Mouse (Mus musculus): ENCODE data around the gene Cinp. TPM values are rescaled to one million over a fixed set of nuclear protein-coding genes. Genes with fewer than 3 reads are reported as not detected.

Cinp gene
- polyA plus RNA-seq, 2 experiments: 42.9 to 68.2 TPM

DNA sequence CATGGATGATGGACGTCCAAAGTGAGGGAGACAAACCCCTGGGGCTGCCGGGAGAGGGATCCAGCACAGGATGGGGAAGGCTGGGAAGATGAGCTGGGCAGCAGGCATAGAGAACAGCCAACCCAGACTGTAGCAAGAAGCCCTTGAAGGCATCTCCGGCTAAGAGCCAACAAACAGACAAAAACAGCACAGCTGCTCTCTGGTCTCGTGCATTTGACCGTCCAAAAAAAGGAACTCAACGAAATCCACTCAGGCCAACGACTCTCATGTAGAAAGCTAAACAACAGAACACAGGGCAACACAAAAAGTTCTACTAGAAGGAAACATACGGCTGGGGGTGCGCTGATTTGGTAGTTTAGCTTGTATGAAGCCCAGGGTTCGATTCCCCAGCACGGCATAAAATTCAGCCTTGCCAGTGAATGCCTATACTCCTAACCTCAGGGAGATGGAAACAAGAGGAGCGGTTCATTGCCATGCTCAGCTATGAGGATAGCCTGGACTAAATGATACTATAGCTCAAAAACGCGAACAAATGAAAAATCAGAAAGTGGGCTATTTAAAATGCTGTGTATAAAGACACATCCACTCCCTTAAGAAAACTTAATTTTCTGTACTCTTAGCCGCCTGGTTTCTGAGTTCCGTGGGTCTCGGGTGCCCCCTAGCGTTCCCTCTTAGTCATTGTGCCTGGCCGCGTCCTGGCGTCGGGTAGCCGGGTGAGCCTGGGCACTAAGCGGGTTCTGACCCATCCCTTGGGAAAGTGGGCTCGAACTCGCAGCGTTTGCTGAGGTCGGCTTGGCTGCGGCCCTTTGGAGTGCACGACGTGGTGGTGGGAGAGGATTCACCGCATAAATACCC is 45.5 kb downstream of the Cinp start:
- H3K9ac ChIP-seq (replicated peaks): peak overlapping the region; percentile 75
- peak overlapping the region; percentile 62 to 68 for H3K4me3 ChIP-seq (ENCODE audit: insufficient read depth in 1 of 2, low read depth in 2 of 2, low read length in 2 of 2)
- H3K36me3 ChIP-seq (replicated peaks; ENCODE audit: control insufficient read depth, insufficient read depth, low read depth): no peaks in the 10 kb centered on the region
- H3K4me2 ChIP-seq (ENCODE audit: low read depth): peak overlapping the region; percentile 99
- WGBS (ENCODE audit: insufficient replicate concordance): 15% methylated on average over 32 of the region's 32 CpGs
- ATAC-seq (ENCODE audit: insufficient read depth) (peak; percentile 24), DNase-seq (ENCODE audit: low read depth in 3 of 3, low spot score in 3 of 3) (peak; percentile 66 to 73 (median 66))
- H3K9me3 ChIP-seq (ENCODE audit: control insufficient read depth, low read length): no peaks in the 10 kb centered on the region
- TF ChIP-seq CTCF (IDR thresholded peaks at IDR 0.05; ENCODE audit: low read depth) (peak; percentile 98), EP300 (IDR thresholded peaks at IDR 0.05; ENCODE audit: low read depth) (no peak)
- no peak overlapping the region for H3K27ac ChIP-seq
- peaks cover 6% of the 10 kb centered on the region for H3K27me3 ChIP-seq (ENCODE audit: control insufficient read depth, insufficient read depth, low read length)
- H3K4me1 ChIP-seq (replicated peaks; ENCODE audit: control insufficient read depth in 2 of 2, insufficient read depth in 2 of 2, low read length in 1 of 2): peaks cover 7 to 9% of the 10 kb centered on the region in 2 experiments; a peak in 3 of 4 replicates

DNA sequence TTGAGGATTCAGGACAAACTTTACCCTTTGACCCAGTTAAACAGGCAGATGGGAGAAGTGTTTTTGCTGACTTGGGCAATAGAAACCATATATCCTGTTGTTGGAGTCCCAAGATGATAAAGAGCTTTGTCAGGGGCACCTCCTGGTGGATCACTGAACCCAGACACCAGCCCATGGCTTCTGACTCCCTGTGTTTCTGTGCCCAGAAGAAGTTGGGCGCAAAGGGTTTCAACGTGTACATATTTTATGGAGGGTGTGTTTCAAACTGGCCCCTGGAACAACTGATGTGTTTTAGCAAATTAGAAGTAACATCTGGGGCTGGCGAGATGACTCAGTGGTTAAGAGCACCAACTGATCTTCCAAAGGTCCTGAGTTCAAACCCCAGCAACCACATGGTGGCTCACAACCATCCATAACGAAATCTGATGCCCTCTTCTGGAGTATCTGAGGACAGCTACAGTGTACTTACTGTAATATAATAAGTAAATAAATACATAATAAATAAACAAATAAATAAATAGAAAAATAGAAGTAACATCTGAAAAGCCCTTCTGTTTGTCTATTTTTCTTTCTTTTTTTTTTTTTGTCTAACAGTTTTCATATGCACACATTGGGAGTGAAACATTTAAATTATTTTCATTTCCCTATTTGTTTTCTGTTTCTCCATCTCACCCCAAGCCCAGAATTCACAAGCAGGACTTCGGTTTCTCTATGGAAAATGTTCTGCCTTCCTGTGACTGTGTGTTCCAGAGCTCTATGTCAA is 47.0 kb downstream of the Cinp start:
- H3K4me2 ChIP-seq (ENCODE audit: low read depth): peak overlapping the region; percentile 88
- DNase-seq (ENCODE audit: low read depth in 3 of 3, low spot score in 3 of 3) (no peak), ATAC-seq (ENCODE audit: insufficient read depth) (no peak)
- H3K9ac ChIP-seq (replicated peaks): no peak overlapping the region
- 0 out of 2 replicates have a peak, but pooled peaks have one; percentile 15 for TF ChIP-seq CTCF (IDR thresholded peaks at IDR 0.05; ENCODE audit: low read depth)
- TF ChIP-seq EP300 (IDR thresholded peaks at IDR 0.05; ENCODE audit: low read depth): no peak
- H3K4me1 ChIP-seq (replicated peaks; ENCODE audit: control insufficient read depth in 2 of 2, insufficient read depth in 2 of 2, low read length in 1 of 2): peaks cover 7 to 9% of the 10 kb centered on the region in 2 experiments; a peak in 3 of 4 replicates
- H3K27ac ChIP-seq: no peak overlapping the region
- no peaks in the 10 kb centered on the region for H3K36me3 ChIP-seq (replicated peaks; ENCODE audit: control insufficient read depth, insufficient read depth, low read depth)
- no peak overlapping the region for H3K4me3 ChIP-seq (ENCODE audit: insufficient read depth in 1 of 2, low read depth in 2 of 2, low read length in 2 of 2)
- 59% methylated on average over 5 of the region's 5 CpGs for WGBS (ENCODE audit: insufficient replicate concordance)
- H3K9me3 ChIP-seq (ENCODE audit: control insufficient read depth, low read length): no peaks in the 10 kb centered on the region
- peaks cover 6% of the 10 kb centered on the region for H3K27me3 ChIP-seq (ENCODE audit: control insufficient read depth, insufficient read depth, low read length)

DNA sequence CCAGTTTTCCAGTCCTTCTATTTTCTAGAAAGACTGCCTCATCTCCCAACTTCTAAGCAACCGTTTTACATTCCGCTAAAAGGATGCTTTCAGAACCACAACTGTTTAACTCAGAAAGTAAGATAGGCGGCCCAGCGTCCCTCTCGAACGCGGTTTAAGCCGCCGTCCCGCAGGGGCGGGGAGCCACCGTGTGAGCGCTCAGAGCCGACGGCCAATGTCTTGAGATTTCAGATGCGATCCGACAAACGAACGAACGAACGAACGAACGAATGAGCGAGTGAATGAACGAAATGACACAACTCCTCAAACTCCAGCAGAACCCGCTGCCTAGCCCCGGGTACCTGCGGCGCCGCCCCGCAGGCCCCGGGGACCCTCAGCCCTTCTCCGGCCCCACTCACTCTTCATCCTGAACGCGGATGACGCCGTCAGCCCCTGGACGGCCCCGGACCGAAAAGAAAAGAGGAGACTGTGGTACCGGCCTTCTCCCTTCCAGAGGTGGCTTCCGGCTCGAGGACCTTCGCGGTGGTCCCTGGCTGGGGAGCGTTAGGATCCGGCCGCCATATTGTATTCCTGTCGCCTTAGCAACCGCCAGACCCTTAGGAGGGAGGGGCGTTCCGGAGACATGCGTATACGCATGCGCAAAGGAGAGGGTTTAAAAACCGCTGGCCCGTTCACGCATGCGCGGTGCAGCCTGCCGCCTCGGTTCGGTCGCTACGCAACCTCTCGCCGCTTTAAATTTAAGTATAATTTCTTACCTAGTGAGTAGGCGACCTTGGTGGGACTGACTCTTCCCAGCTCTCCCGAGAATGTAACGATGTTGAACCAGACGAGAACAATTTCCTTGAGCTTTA is 48.4 kb downstream of the Cinp start, which contains the start of gene Mok:
TSS of gene Mok (minus strand) at position 592 of the 851 bp plus-strand sequence.
- Histone ChIP-seq H3K4me1 (replicated peaks; ENCODE audit: control insufficient read depth in 2 of 2, insufficient read depth in 2 of 2, low read length in 1 of 2) (peaks cover 2 to 3% of the 10 kb centered on the region in 2 experiments; a peak in 3 of 4 replicates), H3K4me2 (ENCODE audit: low read depth) (peak within 1 kb of the TSS; percentile 88), H3K4me3 (ENCODE audit: insufficient read depth in 1 of 2, low read depth in 2 of 2, low read length in 2 of 2) (peak within 1 kb of the TSS; percentile 74 to 76), H3K9ac (replicated peaks) (peak within 1 kb of the TSS; percentile 62), H3K27ac (no peak within 1 kb of the TSS), H3K9me3 (ENCODE audit: control insufficient read depth, low read length) (no peaks in the 10 kb centered on the region), H3K36me3 (replicated peaks; ENCODE audit: control insufficient read depth, insufficient read depth, low read depth) (no peaks in the 10 kb centered on the region), H3K27me3 (ENCODE audit: control insufficient read depth, insufficient read depth, low read length) (peaks cover 6% of the 10 kb centered on the region)
- TF ChIP-seq EP300 (IDR thresholded peaks at IDR 0.05; ENCODE audit: low read depth): no peak
- TF ChIP-seq CTCF (IDR thresholded peaks at IDR 0.05; ENCODE audit: low read depth): no peak
- ATAC-seq (ENCODE audit: insufficient read depth) (peak; percentile 18), DNase-seq (ENCODE audit: low read depth in 3 of 3, low spot score in 3 of 3) (peak; percentile 76 to 84 (median 82))
- WGBS (ENCODE audit: insufficient replicate concordance): under 1% methylated on average over 71 of the region's 71 CpGs

DNA sequence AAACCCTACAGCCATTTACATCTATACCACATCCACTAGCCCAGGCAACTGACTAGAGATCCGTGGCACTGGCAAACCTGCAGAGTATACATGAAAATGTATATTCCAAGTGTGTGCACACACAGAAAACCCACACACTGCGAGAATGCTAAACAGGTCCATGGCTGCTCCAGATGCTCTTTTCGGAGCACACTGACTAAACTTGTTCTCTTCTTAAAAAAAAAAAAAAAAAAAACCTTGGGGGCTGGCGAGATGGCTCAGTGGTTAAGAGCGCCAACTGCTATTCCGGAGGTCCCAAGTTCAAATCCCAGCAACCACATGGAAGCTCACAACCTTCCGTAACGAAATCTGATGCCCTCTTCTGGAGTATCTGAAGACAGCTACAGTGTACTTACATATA is 51.1 kb downstream of the Cinp start:
- DNase-seq (ENCODE audit: low read depth in 3 of 3, low spot score in 3 of 3) (no peak), ATAC-seq (ENCODE audit: insufficient read depth) (no peak)
- Histone ChIP-seq H3K9ac (replicated peaks) (no peak overlapping the region), H3K4me3 (ENCODE audit: insufficient read depth in 1 of 2, low read depth in 2 of 2, low read length in 2 of 2) (no peak overlapping the region), H3K4me1 (replicated peaks; ENCODE audit: control insufficient read depth in 2 of 2, insufficient read depth in 2 of 2, low read length in 1 of 2) (peaks cover 0 to 3% of the 10 kb centered on the region in 2 experiments; a peak in 1 of 4 replicates), H3K27ac (no peak overlapping the region), H3K4me2 (ENCODE audit: low read depth) (no peak overlapping the region), H3K36me3 (replicated peaks; ENCODE audit: control insufficient read depth, insufficient read depth, low read depth) (no peaks in the 10 kb centered on the region), H3K27me3 (ENCODE audit: control insufficient read depth, insufficient read depth, low read length) (peaks cover 6% of the 10 kb centered on the region), H3K9me3 (ENCODE audit: control insufficient read depth, low read length) (no peaks in the 10 kb centered on the region)
- no peak for TF ChIP-seq EP300 (IDR thresholded peaks at IDR 0.05; ENCODE audit: low read depth)
- no peak for TF ChIP-seq CTCF (IDR thresholded peaks at IDR 0.05; ENCODE audit: low read depth)
- WGBS (ENCODE audit: insufficient replicate concordance): 80% methylated on average over 8 of the region's 8 CpGs
